Mouse (Mus musculus): ENCODE results near the gene Prr3.
"Not testable (repeated sequence)": the region's sequence is repeated elsewhere in the genome, so short reads cannot be mapped to it uniquely, and the experiment has no call there.

Prr3 gene

DNA sequence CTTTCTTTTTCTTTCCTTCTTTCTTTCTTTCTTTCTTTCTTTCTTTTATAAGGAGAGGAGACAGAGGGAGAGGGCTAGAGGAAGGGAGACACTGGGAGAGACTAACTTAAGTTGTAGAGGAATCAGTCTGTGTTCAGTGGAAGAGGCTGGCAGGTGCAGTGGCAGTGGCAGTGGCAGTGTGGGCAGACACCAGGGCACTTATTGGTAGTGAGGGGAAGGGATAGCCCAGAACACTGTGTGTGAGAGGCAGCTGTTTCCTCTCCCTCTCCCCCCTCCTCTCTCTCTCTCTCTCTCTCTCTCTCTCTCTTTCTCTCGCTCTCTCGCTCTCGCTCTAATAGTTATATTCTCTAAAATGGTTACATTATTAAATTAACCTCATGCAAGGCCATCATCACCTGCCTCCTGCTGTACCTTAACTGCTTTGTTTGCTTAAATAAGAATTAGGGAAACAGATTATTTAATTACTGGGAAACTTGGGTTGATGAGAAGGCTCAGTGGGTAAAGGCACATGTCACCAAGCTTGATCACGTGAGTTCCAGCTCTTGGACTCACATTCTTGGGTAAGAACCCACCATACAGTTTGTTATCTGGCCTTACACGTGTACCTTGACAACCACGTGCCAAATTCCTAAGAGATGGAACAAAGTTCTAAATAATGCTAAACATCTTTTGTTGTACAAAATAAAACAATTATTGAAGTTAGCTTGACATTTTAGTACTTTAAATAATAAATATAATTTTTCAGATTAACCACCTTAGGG, 18.7 kb upstream of the Prr3 start:
- DNase-seq, result no peak

DNA sequence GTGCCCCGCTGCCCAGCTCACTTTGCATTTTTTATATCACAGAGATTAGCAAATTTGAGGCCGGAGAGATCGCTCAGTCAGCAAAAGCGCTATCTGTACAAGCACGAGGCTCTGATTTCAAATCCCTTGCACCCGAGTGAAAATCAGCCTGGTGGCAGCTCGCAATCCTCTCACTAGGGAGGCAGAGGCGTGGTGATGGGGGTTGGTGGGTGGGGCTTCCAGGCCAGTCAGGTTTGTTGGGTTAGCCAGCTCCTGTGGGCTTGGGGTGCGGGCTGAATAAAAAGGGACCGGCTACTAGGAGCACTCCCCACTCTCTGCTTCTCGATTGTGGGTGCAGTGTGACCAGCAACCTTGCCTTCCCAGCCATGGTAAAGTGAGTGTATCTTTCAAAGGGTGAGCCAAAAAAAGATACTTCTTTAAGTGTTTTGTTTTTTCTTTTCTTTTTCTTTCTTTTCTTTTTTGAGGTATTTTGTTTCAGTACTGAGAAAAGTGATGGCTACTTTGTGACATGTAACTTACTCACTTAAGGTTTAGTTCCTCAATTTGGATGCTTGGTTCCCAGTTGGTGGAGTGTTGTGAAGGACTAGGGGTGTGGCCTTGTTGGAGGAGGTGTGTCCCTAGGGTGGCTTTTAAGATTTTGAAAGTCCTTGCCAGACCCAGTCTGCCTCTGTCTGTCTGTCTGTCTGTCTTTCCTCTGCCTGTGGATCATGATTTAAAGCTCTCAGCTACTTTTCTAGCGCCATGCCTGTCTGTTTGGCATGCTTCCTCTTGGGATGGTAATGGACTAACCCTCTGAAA, 17.9 kb upstream of the Prr3 start:
- DNase-seq, result peak; percentile 24

DNA sequence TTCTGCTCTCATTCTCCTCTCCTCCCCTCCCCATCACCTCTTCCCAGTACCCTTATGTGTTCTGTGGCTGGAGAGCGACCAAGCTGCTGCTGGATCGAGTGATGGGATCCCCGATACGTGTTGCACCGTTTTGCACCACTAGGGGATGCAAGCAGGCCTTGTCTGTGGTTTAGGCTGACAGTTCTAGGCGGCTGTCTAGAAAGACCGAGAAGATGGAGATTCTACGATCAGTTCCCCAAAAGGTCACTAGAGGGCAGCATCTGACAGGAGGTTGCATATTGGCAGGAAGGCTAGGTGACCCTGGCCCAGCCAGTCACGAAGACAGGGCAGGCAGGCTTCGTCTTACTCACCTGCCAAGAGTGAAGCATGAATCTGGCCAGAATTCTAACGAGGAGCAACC, 16.9 kb upstream of the Prr3 start:
- DNase-seq, result peak; percentile 97

DNA sequence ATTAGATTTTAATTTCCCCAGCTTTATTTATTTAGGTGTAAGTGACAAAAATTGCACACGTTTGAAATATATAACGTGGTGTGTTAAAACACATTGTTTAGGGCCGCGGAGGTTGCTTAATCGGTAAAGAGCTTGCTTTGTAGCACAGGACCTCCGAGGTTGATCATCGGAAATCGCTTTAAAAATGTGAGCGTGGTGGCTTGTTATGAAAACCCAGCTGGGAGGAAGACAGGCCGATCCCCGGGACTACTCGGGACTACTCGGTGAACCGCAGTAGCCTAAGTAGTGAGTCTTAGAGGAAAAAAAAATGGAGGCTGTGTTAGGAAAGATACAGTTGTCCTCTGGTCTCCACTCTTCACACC, 14.8 kb upstream of the Prr3 start:
- no peak for DNase-seq

DNA sequence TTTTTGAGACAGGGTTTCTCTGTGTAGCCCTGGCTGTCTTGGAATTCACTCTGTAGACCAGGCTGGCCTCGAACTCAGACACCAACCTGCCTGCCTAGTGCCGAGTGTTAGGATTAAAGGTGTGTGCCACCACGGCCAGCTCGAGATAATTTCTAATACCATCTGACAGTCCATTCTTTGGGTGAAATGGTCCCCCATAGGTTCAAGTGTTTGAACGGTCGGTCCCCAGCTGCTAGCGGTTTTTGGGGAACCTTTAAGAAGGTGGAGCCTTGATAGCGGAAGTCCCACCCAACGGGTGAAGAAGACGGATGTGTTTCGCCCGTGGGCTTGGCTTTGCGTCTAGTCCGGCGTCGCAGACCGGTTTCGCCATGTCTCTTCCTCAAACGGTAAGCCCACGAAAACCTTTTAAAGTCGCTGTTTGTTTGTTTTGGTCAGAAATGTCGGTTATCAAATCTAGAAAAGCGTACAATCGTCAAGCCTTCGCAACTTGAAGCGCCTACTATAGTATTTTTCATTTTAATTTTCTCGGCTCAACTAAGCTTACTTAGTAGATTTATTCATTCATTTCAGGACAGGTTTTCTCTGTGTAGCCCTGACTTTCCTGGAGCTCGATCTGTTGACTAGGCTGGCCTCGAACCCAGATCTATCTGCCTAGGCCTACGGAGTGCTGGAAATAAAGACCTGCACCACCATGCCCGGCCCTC, 14.3 kb upstream of the Prr3 start:
- DNase-seq, result peak; percentile 88

DNA sequence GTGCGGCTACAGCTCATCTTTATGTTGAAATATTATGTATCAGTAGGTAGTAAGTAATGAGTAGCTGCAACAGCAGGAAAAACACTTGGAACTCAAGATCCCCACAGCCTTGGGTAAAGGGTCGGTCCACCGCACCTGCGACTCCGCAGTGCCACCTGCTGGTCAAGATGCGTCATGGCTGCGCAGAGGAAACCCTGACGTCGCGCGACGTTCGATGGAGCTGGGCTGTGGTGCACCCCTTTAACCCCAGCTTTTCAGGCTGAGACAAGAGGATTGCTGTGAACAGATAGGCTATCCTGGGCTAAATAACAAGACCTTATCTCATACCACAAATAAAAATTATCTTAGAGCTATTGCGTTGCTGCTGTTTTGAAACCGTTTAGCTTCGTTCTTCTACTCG, 13.6 kb upstream of the Prr3 start:
- DNase-seq, result peak; percentile 84

DNA sequence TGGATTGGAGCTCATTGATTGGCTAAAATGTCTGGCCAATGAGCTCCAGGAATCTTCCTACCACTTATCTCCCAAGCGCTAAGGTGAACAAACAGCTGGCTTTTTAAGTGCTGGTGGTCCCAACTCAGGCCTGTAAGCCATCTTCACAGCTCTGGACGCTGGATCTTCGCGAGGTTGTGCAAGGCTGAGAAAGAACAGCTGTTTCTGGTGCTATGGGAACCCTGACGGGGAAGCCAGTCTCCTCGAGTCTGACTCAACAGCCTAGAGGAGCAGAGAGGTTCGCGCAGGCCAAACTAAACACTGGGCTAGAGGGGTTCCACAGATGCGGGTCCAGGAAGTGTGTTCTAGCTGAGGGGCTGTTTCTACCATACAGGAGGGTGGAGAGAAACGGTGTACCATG, 11.7 kb upstream of the Prr3 start:
- no peak for DNase-seq

DNA sequence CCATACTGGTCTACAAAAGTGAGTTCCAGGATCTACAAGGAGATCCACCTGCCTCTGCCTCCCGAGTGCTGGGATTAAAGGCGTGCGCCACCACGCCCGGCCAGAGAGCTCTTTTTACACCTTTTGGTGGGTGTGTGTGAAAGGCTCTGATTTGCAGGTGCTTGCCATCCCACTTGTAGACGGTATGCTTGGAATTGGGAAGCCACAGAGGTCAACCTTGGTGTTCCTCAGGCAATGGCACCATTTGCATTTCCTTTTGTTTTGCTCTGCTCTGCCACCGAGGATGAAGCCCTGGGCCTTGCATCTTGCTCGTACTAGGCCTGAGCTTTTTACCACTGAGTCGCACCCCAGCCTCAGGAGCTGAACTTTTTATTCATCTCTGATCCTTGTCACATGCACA, 1.7 kb upstream of the Prr3 start:
- no peak for DNase-seq

DNA sequence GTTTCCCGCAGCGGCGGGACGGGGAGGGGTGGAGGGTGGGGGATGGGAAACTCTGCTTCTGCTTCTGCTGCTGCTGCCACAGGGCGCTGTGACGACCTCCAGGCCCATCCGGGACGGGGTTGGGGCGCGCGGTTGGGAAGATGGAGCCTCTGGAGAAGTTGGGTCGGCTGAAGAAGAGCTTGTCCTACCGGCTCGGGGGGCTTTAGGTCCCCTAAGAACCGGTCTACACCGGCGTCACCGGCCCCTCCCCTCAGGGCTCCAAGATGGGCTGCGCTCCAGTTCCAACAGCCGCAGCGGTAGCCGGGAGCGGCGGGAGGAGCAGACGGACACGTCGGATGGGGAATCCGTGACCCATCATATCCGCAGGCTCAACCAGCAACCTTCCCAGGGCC, 323 bp upstream of the Prr3 start:
- peak; percentile 59 for DNase-seq

DNA sequence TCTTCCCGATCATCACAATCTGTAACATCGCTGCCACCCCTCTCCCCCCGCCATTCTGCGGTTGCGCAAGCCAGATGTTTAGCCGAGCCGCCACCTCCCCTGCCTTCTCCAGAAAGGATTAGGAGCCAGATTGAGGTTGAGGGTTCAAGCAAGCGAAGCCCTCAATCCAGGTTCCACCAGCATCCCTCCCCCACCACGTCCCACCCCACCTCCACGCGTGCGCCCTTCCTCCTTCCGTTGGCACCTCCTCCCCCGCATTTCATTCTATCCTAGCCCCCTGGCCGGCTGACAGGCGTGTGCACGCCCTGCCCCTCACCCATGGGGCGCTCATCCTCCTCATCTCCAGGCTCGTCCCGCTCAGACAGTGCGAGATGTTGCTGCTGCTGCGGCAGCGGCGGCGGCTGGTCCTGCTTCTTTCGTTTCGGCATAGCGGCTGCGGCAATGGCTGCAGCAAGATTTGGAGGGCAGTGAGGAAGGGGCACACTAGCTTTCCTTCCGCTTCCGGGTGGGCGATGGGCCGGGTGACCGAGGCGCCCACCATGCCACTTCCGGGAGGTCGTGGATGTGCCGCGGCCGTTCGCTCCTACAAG, 1.1 kb downstream of the Prr3 start:
- peak; percentile 90 for DNase-seq

DNA sequence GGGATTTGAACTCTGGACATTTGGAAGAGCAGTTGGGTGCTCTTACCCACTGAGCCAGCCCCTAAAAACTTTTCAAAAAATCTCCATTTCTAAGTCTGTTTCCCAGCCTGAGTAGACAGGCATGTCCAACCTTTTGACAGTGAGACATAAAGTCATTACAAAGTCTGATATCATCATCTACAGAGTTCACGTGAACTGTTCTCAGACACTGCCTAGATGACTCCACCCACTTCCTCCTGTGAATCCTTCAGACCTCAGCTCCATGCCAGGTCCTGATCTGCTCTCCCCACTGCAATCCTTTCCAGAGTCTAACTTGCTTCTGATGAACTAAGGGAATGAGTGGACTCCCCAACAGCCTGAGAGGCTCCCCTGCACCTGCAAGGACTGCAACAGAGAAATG, 7.9 kb downstream of the Prr3 start:
- no peak for DNase-seq

DNA sequence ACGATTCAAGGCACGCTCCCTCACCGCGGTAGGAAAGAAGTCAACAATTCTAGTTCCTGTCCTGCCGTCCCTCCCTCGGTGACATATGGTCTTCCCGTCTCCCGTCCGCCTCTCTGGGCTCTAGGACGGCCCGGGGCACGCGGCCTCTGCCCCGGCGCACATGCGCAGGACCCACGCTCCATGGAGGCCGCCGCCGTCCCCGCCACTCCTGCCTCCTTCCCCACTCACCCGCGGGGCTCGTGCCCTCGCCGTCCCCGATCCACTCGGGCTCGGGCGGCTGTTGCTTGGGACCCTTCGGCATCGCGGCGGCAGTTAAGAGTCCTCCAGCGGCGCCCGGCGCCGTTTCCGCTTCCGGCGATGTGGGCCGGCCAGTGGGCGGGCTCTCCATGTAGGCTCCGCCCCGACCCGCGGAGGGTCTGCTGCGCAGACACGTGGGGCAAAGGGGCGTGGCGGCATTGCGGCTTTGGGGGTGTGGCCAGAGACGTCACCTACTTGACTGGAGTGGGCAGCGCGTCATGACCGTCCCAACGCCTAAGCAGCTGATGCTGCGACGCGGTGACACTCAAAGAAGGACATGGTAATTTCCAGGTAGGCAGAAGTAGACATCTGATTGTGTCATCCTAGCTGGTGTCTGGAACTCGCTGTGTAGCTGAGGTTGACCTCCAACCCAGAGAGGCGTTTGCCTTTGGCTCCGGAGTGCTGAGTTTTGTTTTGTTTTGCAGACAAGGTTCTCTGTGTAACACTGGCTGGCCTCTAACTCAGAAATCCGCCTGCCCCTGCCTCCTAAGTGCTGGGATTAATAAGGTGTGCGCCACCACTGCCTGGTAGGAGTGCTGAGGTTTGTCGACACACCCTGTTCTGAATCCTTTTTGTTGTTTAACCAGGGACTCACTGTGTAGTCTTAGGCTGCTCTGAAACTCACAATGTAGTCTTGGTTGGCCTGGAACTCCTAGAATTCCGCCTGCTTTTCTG, 10.3 kb downstream of the Prr3 start, which contains the start of gene Abcf1:
TSS of gene Abcf1 (minus strand) at position 344 of the 972 bp plus-strand sequence.
- peak; percentile 99 for DNase-seq

DNA sequence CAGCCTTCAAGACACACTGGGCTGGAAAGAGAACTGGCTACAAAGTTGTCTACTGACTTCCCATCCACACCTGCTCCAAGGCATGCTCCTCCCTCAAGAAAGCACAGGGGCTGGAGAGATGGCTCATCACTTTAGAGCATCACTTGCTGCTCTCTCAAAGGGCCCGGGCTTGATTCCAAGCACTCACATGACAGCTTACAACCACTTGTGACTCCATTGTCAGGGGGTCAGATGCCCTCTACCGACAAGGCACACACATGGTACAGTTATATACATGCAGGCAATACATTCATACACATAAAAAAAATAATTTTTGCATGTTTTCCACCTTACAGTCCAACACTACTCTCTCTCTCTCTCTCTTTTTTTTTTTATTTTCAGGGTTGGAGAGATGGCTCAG, 12.4 kb downstream of the Prr3 start:
- DNase-seq, result no peak

DNA sequence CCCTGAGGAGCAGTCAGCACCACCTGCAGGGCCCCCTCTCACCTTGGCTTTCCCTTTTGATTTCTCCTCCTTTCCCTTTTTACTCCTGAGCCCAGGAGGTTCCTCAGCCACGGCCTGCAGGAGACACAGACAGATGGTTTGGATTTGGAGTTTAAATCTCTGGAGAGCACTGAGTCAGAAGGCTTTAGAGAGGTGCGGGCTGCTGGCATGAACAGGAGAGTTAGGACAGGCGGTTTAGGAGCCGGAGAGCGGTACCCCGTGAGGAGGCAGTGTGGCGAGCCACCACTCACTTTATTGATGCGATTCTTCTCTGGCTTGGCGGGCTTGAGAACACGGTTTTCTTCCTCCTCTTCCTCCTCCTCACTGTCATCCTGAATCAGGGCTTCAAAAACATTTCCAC, 16.8 kb downstream of the Prr3 start:
- DNase-seq, result no peak

DNA sequence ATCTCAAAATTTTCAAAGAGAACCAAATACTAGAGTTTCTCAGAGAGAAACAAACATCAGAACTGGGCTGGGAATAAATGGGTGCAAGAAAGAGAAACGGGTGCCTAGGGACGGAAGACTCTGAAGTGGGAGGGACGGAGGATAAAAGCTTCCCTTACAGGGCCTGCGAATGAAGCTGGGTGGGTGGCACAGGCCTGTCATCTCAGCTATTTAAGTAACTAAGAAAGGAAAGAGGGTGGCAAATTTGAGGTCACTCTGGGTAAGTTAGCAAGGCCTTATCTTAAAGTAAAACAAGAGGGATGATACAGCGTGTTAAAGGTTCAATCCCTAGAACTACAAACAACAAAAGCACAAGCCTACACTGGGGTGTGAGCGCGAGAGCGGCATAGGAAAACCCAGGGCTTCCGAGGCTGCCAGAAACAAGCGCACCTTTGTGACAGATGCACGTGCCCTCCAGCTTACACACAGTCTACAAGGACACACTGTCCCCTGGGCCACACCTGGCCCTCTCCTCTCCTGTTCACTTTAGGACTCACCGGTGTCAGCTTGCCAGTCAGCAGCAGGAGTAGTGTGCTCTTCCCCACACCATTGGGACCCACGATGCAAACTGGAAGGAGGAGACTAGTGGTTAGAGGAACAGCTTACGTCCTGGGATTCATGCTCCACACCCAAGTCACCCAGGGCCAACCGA, 21.4 kb downstream of the Prr3 start:
- DNase-seq, result no peak

DNA sequence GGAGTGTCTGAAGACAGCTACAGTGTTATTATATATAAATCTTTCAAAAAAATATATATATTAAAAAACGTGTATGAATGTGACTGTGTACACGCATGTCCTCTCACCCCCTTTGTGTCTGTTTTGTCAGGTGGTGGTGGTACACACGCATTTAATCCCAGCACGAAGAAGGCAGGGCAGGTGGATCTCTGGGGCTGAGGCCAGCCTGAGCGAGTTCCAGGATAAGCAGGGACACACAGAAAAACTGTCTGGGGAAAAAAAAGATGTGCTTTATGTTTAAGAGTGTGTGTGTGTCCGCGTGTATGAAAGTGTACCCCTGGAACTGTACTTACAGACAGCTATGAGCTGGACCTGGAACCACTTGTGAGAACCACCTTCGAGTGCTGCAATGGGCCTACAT, 25.4 kb downstream of the Prr3 start:
- DNase-seq, result no peak

DNA sequence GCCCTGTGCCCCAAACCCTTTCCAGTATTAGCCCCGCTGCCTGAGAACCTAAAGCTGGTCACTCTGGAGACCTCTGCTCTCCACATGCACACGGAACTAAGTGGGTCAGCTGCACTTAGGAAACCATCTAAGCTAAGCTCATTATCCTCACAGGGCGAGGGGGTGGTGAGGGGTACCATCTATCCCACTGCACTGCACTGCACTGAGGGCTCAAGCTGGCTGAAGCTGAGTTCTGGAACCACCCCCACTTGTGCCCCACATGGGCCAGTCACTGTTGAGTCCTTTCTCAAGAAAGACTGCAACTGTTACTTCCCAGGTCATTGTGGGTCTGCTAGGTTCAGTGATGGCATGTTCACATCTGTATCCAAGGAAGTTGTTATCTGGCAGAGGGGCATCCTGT, 27.5 kb downstream of the Prr3 start:
- DNase-seq, result not testable (repeated sequence)

DNA sequence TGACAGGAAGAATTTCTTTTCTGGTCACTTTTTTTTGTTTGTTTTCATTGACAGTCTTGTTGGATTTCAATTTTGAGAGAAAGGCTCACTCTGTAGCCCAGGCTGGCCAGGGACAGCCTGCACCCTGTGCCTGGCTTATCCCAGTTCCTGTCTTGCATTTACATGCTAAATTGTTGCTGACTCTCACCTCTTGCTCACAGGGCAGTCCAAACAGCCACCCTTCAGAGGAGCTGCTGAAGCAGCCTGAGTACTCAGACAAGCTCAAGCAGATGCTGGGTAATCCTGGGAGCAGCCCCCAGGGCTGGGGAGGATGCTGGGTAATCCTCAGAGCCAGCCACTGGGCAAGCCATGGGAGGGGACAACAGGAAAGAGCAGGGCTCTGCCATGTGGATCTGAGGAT, 29.1 kb downstream of the Prr3 start:
- DNase-seq, result not testable (repeated sequence)

DNA sequence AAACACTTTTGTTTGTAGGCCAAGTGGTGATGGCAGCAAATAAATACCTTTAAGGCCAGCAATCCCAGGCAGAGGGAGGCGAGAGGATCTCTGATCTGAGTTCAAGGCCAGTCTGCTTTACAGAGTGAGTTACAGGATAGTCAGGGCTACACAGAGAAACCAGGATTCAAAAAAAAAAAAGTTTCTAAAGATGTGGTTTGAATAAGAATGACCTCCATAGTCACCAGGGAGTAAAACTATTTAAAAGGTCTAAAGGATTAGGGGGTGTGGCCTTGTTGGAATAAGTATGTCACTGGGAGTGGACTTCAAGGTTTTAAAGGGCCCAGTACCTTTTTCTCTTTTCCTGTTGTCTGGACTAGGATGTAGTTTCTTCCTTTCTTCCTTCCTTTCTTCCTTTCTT, 40.1 kb downstream of the Prr3 start:
- DNase-seq, result no peak

DNA sequence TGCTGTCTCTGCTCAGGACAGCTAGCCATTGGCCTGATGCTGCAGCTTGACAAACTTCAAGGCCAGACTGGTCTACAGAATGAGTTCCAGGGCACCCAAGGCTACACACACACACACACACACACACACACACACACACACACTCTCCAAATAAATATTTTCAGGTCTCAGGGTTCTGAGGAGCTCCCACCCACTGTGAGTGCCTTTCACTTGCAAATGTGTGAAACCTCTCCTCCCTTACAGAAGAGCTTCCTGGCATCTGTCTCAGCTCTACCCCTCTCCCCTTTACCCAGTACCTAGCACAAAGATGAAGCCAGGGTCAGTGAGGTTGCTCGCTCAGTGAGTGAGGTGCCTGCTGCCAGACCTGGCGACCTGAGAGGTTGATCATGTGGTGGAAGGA, 40.9 kb downstream of the Prr3 start:
- no peak for DNase-seq

DNA sequence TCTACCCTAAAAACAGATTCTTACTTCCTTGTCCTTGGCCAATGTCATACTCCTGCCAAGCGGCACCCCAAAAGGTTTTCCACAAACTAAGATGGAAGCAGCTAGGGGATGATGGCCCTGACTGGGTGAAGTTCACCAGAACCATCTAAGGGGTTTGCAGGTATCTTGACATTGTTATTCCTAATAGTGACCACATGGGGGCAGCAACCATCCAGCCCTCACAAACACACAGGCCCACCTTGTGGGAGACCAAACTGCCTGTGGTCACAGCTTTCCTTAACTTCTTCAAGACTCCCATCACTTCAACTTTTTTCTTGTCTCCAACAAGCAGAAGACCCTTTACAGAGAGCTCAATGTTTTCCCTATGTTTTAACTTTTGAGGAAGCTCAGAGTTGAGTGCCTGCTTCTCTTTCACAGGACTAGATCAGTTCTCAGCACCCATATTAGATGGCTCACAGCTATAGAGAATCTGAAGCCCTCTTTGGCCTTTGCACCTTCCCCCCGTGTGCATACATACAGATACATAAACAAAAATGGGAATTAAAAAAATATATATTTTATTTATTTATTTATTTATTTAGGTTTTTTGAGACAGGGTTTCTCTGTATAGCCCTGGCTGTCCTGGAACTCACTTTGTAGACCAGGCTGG, 42.2 kb downstream of the Prr3 start:
- peak; percentile 69 for DNase-seq

Measured in kidney, postnatal 14 days (tissue).